Mouse (Mus musculus) bone marrow macrophage, adult 2 months (primary cell): ENCODE measurements around the gene 4930474N05Rik.

Source experiments
- CTCF ChIP-seq: IDR thresholded peaks from 2 replicates; pipeline ENCODE4 v1.5.1; 2012; ENCODE audit warnings: low read depth, mild to moderate bottlenecking, low read length, moderate library complexity
- POLR2A ChIP-seq: IDR thresholded peaks from 2 replicates; pipeline ENCODE4 v1.6.1; 2012; ENCODE audit warnings: mild to moderate bottlenecking, low read depth, low read length, borderline replicate concordance

DNA sequence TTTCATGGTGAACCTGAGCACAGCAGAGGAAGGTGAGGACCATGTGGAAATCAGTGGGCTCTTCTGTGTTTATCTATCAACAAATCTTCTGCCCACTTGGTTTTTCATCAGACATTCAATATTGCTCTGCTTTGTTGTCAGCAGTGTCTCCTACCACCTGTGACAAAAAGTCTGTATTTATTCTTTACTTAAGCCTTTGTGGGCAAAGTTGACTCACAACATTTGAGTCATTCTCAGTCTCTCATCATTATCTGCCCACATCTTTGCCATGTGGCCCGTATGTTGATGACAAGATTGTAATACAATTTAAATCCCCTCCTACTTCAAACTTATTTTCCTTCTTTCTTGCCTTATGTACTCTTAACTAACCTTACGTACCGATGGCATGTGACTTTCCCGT lies 43.0 kb downstream of the 4930474N05Rik start:
- no peak for TF ChIP-seq CTCF
- no peak for TF ChIP-seq POLR2A
